Mouse (Mus musculus) layer of hippocampus, postnatal 10 days (tissue): ENCODE data around the gene Rbm38. TPM values are rescaled to one million over a fixed set of nuclear protein-coding genes. Genes with fewer than 3 reads are reported as not detected.

Experiments used
- DNase-seq, 2 experiments: peaks; one replicate each; pipeline ENCODE4 v3.0.0; 2021; ENCODE audit warnings: low spot score in 2 of 2
- long read RNA-seq: library from polyadenylated mRNA; stranded (forward); transcript quantifications from one replicate; pipeline ENCODE4 v2.0.0, GENCODE M21; 2023
- total RNA-seq, 2 experiments: library from RNA; stranded (reverse); gene quantifications; 2 replicates each; pipeline ENCODE4 v1.2.3; 2021

Gene Rbm38
- total RNA-seq: 1 to 10 TPM; 4.4 to 6.3 TPM
- long read RNA-seq, transcript Rbm38-201 (4 exons, 1,768 nt): major isoform, 5 of 9 reads
- long read RNA-seq, partial matches to known transcripts: 2 of 9 reads
- long read RNA-seq, other reads (novel, unspliced or antisense): 0 of 9 reads

GRCm38 (mm10) chr2:173020430-173020829, at the start of gene Rbm38:
Rbm38 (plus strand) TSS chr2:173020498.
- peak in 1 of 2 experiments; percentile 13 for DNase-seq

DNA sequence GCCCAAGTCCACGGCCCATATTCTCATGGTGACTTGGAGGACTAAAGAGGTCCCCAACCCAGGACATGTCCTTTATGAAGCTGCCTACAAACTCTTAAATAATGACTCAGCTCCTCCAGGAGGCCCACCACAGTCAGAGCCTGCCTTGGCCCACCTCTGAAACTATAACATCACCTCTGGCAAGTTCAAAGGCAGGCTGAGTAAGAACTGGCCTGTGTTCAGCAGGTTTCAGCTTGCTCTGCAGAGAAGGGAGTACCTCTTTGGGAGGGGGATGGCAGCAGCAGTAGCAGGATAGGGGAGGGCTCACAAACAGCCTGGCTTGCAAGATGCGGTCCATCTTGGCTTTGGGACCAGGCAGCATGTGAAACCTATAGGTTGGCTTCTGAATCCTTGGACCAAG, 48.4 kb upstream of the Rbm38 start:
- no peak for DNase-seq

DNA sequence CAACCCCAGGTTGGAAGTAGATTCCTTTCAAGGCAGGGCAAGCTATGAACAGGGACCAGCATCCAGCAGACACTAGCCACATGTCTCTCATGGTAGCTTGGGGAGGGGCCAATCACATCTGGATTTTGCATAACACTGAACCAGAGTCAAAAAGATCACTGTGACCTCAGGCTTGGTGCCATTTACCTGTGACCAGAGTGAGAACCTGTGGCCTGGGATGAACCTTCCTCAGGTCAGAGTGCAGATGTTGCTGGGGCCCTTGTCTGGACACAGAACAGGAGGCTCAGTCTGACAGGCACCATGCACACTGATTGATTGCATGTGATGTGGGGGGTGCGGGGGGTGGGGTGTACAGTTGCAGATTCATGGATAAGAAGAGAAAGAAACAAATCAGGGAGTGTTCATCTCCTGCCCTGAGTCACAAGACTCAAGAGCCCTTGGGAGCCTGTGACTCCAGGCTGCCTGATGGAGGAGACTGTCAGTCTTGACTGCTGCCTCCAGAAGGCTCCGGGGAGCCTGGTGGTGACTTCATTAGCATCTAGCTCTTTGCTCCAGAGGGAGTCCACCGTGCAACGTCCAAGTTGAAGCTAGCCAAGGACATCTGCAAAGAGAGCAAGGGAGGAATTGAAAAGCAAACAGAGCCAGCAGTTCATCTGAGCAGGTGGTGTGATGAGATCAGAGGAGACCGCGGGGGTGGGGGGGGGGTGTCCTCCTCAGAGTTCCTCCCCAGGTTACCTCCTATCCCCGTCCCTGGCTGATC, 46.3 kb upstream of the Rbm38 start:
- DNase-seq: no peak

DNA sequence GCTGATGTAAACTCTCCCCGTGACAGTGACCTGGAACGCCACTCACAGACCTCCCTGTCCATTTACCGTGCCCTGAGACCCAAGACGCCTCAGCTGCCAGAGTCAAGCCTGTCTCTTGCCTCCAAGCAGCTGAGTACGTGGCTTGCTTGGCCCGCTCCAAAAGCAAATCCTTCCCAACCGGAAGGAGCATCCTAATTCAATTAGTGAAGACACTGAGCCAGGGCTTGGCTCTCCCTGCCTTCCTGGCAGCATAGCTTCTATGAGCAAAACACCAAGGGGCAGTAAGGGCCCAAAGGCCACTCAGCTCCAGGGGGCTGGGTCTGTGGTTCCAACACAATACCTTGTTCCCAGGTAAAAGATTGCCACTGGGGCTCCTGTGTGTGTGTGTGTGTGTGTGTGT, 45.6 kb upstream of the Rbm38 start:
- DNase-seq: no peak

- no peak for DNase-seq
Observed at GRCm38 (mm10) chr2:172975159-172975558, 45.1 kb upstream of the Rbm38 start.

DNA sequence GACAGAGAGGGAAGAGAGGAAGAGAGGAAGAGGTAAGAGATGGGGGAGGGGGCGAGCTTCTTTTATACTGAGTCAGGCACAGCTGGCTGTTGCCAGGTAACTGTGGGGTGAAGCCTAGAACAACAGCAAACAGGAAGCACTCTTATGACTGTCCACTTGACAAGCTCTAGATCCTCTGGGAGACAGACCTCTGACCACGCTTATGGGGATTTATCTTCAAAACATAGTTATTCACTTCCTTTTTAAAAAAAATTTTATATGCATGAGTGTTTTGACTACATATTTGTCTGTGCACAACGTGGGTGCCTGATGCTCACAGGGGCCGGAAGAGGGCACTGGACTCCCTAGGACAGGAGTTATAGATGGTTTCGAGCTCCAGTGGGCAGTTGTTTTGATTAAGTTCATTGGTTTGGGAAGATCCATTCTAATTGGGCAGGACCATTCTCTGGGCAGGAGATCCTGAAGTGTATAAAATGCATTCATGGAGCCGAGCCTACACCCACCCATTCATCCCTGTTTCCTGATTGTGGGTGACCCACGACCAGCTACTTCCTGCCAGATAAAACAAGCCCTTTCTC, 43.5 kb upstream of the Rbm38 start:
- DNase-seq: no peak

DNA sequence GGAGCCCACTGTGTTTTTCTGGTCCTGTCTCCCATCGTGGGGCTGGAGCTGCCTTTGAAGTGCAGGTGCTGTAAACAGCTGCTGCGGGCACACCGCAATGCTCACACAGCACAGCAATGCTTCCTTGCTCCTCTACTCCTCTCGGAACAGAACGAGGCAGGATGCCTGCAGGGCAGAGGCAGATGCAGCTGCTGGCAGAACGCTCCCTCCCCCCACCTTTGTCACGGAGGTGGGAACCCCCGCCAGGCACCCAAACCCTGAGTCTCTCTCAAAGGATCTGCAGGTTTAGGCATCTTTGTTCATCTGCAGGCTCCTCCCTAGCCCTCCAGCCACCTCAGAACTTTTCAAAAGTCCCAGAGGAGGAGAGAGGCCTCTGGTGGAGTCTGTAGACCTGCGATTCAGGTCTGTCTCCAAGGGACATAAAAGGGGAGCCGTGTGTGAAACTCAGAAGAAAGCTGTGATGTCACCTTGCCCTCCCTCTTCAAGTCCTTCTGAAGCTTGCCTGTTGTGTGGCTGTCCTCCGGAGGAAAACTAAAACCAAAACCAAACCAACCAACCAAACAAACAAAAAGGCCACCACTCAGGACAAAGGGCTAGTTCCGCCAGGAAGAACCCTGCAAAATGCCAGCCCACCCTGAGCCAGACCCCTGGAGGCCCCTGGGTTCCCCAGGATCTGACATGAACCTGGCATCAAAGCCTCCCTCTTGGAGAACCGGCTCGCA, 42.7 kb upstream of the Rbm38 start, which contains the start of gene Spo11:
Spo11 (plus strand) TSS at position 292 of the 722 bp plus-strand sequence.
- DNase-seq: no peak

DNA sequence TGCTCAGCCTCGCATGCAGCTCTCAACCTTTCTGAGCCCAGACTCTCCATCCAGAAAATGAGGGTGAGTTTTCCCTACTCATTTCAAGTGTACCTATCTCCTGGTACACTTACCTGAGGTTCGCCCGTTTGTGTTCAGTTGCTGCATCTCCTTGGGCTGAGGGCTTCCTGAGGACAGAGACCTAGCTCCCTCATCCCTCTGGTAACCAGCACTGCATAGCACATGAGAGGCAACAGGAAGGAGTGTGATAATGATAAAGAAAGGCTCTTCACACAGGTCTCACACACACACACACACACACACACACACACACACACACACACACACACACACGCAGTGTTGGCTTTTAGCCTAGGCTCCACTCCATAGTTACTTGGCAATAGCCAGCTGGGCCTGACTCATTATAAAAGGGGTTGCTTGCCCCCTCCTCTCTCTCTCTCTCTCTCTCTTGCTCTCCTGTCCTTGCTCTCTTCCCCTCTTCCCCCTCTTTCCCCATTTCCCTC, 42.1 kb upstream of the Rbm38 start:
- no peak for DNase-seq

DNA sequence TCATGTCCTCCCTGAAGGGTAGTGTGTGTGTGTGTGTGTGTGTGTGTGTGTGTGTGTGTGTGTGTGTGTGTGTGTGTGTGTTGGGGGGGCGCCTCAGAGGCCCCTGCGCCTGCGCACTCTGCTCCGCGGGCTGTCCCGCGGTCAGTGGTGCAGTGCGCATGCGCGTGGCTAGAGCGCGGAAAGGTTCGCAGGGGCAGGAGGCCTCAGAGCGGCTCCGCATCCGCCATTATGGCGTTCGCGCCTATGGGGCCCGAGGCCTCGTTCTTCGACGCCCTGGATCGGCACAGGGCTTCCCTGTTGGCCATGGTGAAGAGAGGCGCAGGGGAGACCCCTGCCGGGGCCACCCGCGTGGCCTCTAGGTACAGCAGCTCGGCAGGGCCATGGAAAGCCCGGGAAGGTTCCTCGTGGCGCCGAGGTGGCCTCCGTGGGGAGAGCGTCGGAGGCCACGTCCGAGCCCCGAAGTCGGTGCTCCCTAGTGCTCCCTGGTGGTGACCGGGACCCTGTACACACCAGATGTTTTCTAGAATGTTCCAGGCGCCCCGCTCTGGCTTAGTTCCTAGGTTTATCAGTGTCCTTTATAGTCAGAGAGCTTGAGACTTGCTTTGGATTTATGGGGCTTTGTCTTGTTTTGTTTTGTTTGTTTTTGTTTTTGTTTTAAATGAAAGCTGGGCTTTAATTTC, 40.5 kb upstream of the Rbm38 start:
- no peak for DNase-seq

- no peak for DNase-seq
Observed at GRCm38 (mm10) chr2:172982776-172983561, 37.3 kb upstream of the Rbm38 start.

- no peak for DNase-seq
Observed at GRCm38 (mm10) chr2:172990161-172990560, 30.1 kb upstream of the Rbm38 start.

GRCm38 (mm10) chr2:172996207-172996606, 24.1 kb upstream of the Rbm38 start:
- peak; percentile 83 to 86 for DNase-seq

DNA sequence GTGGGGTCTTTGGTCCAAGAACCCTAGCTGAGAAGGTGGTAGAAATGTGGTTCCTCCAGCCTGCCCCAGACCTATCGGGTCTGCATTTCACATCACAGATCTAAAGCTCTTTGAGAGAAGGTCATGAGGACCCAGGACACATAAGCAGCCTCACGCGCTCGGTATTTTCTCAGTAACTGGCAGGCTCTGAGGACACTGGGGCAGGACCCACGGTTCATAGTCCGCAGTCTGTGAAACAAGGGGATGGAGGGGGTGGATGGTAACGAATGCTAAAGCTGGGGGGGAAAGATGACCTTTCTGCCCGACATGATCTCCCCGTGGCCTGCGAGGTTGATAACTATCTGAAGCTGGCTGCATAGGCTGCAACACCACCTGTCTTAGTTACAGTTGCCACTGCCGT, 22.6 kb upstream of the Rbm38 start:
- no peak for DNase-seq

DNA sequence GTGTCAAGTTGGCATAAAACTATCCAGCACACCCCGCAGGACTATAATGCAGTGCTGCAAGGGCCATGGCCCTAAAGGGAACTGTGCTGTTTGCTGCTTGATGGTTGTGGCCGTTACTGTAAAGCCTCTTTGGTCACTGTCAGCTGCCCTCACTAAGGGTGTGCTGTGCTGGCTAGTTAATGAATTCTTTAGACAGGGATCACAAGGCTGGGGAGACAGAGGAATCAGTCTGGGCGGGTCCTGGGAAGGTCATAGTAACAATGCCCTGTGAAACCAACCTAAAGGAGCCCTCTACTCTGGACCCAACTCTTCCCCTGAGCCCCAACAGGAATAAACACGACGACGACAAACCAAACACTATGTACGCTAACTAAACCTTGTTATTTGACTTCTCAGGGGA, 21.8 kb upstream of the Rbm38 start:
- no peak for DNase-seq

DNA sequence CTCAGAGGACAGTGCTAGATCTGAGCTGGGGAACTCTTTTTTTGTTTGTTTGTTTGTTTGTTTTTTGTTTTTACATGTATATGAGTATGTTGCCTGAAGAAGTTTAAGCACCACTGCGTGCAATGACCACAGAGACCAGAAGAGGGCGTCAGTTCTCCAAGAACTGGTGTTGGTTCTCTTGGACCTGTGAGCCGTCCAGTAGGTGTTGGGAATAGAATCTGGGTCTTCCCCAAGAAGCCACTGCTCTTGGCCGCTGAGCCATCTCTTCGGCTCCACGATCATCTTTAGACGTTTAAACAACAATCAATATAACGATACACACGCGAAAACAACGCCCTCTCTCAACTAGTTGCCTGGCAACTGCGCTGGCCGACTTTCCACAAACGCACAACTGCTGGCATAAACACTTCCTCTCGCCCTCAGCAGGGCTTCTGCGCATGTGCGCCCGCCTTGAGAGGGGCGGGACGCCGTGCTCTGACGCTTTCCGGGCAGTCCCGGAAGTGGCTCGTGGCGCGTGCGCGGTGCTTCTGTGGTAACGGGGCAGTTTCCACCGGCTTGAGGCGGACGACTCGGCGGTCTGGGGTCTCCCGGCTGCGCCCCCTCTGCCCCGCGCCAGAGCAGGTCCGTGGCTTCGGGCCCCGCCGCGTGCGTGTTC, 20.5 kb upstream of the Rbm38 start, which contains the start of gene Rae1:
Rae1 (plus strand) TSS at position 488 of the 655 bp plus-strand sequence.
- peak; percentile 99 for DNase-seq

DNA sequence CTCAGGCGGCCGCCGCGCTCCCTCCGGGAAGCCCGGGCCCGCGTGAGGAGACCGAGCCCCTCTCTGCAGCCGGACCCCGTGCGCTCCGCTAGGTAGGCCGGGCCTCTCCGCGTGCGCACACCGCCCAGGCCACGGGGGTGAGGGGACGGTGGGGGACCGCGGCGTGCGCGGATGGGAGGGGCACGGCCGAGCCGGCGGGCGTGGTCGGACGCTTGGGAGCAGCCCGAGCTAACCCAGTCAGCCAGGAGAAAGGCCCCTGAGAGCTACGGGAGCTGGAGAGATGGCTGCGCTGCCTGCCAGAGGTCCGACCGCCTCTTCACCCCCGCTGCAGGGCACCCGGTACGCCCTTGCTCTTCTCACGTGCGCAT, 20.0 kb upstream of the Rbm38 start:
- DNase-seq: no peak

GRCm38 (mm10) chr2:173000921-173001320, 19.4 kb upstream of the Rbm38 start:
- peak in 1 of 2 experiments; percentile 43 for DNase-seq

- no peak for DNase-seq
Observed at GRCm38 (mm10) chr2:173003737-173004136, 16.6 kb upstream of the Rbm38 start.

- no peak for DNase-seq
Observed at GRCm38 (mm10) chr2:173010220-173010717, 10.0 kb upstream of the Rbm38 start.

DNA sequence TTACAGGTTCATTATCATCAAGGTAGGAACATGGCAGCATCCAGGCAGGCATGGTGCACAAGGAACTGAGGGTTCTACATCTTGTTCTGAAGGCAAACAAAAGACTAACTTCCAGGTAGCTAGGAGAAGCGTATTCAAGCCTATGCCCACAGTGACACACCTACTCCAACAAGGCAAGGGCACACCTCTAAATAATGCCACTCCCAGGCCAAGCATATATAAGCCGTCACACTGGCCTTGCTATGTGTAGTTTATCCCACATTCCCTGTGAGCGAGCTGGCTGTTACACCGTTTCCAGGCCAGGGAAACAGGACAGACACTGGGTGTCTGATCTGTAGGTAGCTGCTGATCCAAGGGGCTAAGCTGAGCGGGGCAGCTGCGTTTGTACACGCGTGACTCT, 8.9 kb upstream of the Rbm38 start:
- no peak for DNase-seq
